Mouse (Mus musculus) thymus, adult 2 months (tissue): ENCODE measurements around the gene Dapk2.

ENCODE experiments used
- CTCF ChIP-seq: fragments of 200-500 bp; IDR thresholded peaks from 2 replicates; pipeline ENCODE4 v1.5.1; 2012; ENCODE audit warnings: mild to moderate bottlenecking, control low read depth, low read length, moderate library complexity, borderline replicate concordance; ENCODE audit not compliant: control insufficient read depth, poor library complexity, insufficient read depth; ENCODE audit errors: extremely low read depth
- POLR2A ChIP-seq: fragments of 200-500 bp; IDR thresholded peaks from 2 replicates; pipeline ENCODE4 v1.6.1; 2012; ENCODE audit warnings: mild to moderate bottlenecking, low read length, control low read depth, moderate library complexity; ENCODE audit not compliant: control insufficient read depth, poor library complexity, insufficient read depth; ENCODE audit errors: extremely low read depth

- TF ChIP-seq POLR2A = no peak
- TF ChIP-seq CTCF = no peak
These were observed 59.9 kb downstream of the Dapk2 start for GRCm38 (mm10) chr9:66217970-66218369.
